Comparison of ENCODE assay signal across 10 mouse cellular contexts in the genomic region with DNA sequence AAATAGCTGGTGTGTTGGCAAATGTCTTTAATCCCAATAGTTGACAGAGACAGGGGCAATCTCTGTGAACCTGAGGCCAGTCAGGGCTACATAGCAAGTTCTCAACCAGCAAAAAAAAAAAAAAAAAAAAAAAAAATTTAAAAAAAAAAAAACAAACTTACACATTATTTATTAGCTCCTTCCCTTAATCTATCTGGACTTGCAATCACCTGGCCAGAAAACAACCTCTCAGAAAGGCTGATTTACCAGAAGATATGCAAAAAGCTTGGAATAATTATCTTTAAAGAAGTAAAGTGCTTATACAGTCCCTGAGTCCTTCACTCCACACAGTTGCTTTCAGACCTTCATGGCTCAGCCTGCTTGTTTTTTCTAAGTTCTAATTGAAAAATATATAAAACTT. TPM values are rescaled to one million over a fixed set of nuclear protein-coding genes. Genes with fewer than 3 reads are reported as not detected.
DNase-seq lines count a peak whose midpoint lies in the region; ATAC-seq and TF ChIP-seq lines count a peak whose summit lies in the region.
"Had no signal": no experiment of that assay in that cellular context is flagged by ENCODE, and none has a peak within 500 bp of the region (broad histone marks: within the 10 kb centered on the region; RNA-seq: fewer than 3 reads in every experiment).

No protein-coding gene starts in this region.

- peaks cover 5% of the 10 kb centered on the region for H3K36me3 ChIP-seq in kidney, embryonic 15.5 days
- no peaks in the 10 kb centered on the region for H3K36me3 ChIP-seq in embryonic facial prominence, embryonic 11.5 days (replicated peaks; ENCODE audit: control insufficient read depth, insufficient read depth, low read depth, low read length)
- H3K36me3 ChIP-seq in intestine, embryonic 16.5 days (ENCODE audit: control insufficient read depth, insufficient read depth, low read length) = no peaks in the 10 kb centered on the region
- H3K36me3 ChIP-seq in myocyte (ENCODE audit: control insufficient read depth, insufficient read depth) = no peaks in the 10 kb centered on the region

- H3K9ac ChIP-seq in kidney, embryonic 15.5 days = peak overlapping the region; percentile 88
- no peak overlapping the region for H3K9ac ChIP-seq in embryonic facial prominence, embryonic 11.5 days (replicated peaks; ENCODE audit: low read length)
- H3K9ac ChIP-seq in intestine, embryonic 16.5 days (ENCODE audit: low read depth, low read length) = peak overlapping the region; percentile 98

- intact Hi-C loops in left cerebral cortex, postnatal 4 days (cut with DNase I) = no loop called here

- no peak overlapping the region for H3K27ac ChIP-seq in kidney, embryonic 15.5 days
- no peak overlapping the region for H3K27ac ChIP-seq in embryonic facial prominence, embryonic 11.5 days (replicated peaks; ENCODE audit: low read depth, low read length)
- H3K27ac ChIP-seq in intestine, embryonic 16.5 days (ENCODE audit: low read length) = no peak overlapping the region

- peaks cover 29% of the 10 kb centered on the region for H3K4me1 ChIP-seq in kidney, embryonic 15.5 days
- H3K4me1 ChIP-seq in embryonic facial prominence, embryonic 11.5 days (ENCODE audit: control insufficient read depth, insufficient read depth, low read length) = no peaks in the 10 kb centered on the region
- H3K4me1 ChIP-seq in intestine, embryonic 16.5 days (ENCODE audit: control insufficient read depth, insufficient read depth, low read length) = peaks cover 16% of the 10 kb centered on the region

- no peaks in the 10 kb centered on the region for H3K9me3 ChIP-seq in kidney, embryonic 15.5 days (replicated peaks)
- no peaks in the 10 kb centered on the region for H3K9me3 ChIP-seq in embryonic facial prominence, embryonic 11.5 days (replicated peaks; ENCODE audit: control insufficient read depth, low read length)
- no peaks in the 10 kb centered on the region for H3K9me3 ChIP-seq in intestine, embryonic 16.5 days (ENCODE audit: control insufficient read depth, low read length)

- no peak for DNase-seq in kidney, postnatal 14 days
- no peak for DNase-seq in embryonic facial prominence, embryonic 11.5 days (ENCODE audit: low spot score)
- DNase-seq in adipocyte (ENCODE audit: low spot score) = no peak
- DNase-seq in ovary, adult 18-20 months (ENCODE audit: low spot score) = no peak
- no peak for DNase-seq in left cerebral cortex, postnatal 4 days
- DNase-seq: lung, adult 2 months had no signal

- ATAC-seq in kidney, embryonic 15.5 days (replicated peaks; ENCODE audit: low FRiP score) = no peak
- no peak for ATAC-seq in embryonic facial prominence, embryonic 11.5 days (replicated peaks; ENCODE audit: insufficient number of reproducible peaks, low FRiP score, low TSS enrichment, low read depth)
- no peak for ATAC-seq in intestine, embryonic 16.5 days
- ATAC-seq: Patski had no signal

- H3K4me3 ChIP-seq in kidney, embryonic 15.5 days (replicated peaks) = peak overlapping the region; percentile 84
- peak overlapping the region; percentile 70 for H3K4me3 ChIP-seq in embryonic facial prominence, embryonic 11.5 days (ENCODE audit: low read depth, low read length)
- peak overlapping the region; percentile 99 for H3K4me3 ChIP-seq in intestine, embryonic 16.5 days (ENCODE audit: low read length)
- peak overlapping the region; percentile 78 for H3K4me3 ChIP-seq in myocyte

- H3K27me3 ChIP-seq in kidney, embryonic 15.5 days = no peaks in the 10 kb centered on the region
- H3K27me3 ChIP-seq in embryonic facial prominence, embryonic 11.5 days (ENCODE audit: control insufficient read depth, insufficient read depth, low read length) = no peaks in the 10 kb centered on the region
- H3K27me3 ChIP-seq in intestine, embryonic 16.5 days (replicated peaks; ENCODE audit: control insufficient read depth, insufficient read depth, low read length) = no peaks in the 10 kb centered on the region
- H3K27me3 ChIP-seq in myocyte (ENCODE audit: control insufficient read depth, insufficient read depth, insufficient read length) = no peaks in the 10 kb centered on the region
- H3K27me3 ChIP-seq: Patski had no signal

- peak overlapping the region; percentile 74 for H3K4me2 ChIP-seq in kidney, embryonic 15.5 days
- H3K4me2 ChIP-seq in embryonic facial prominence, embryonic 11.5 days (ENCODE audit: low read depth, low read length) = peak overlapping the region; percentile 49
- H3K4me2 ChIP-seq in intestine, embryonic 16.5 days (ENCODE audit: low read depth, low read length) = peak overlapping the region; percentile 62
- H3K4me2 ChIP-seq in myocyte (ENCODE audit: low read depth) = peak overlapping the region; percentile 78

- peaks cover 91% of the 10 kb centered on the region for H3K79me2 ChIP-seq in myocyte (ENCODE audit: control insufficient read depth, insufficient read depth)

- TF ChIP-seq POLR2A in myocyte (IDR thresholded peaks at IDR 0.05; ENCODE audit: insufficient read length, low read depth) = no peak

- no peak overlapping the region for H3ac ChIP-seq in myocyte (ENCODE audit: control insufficient read depth, insufficient read length)

TF ChIP-seq in myocyte, 11 proteins besides CTCF, POLR2A, EP300 and RAD21:
- TF ChIP-seq TCF3 (IDR thresholded peaks at IDR 0.05; ENCODE audit: insufficient read length, low read depth) (no peak), MAX (IDR thresholded peaks at IDR 0.05; ENCODE audit: low read depth) (no peak), POLR2AphosphoS2 (IDR thresholded peaks at IDR 0.05; ENCODE audit: insufficient read length, low read depth) (no peak), CEBPB (IDR thresholded peaks at IDR 0.05; ENCODE audit: insufficient read depth, poor library complexity, severe bottlenecking) (no peak), USF1 (IDR thresholded peaks at IDR 0.05; ENCODE audit: low read depth) (no peak), TCF12 (IDR thresholded peaks at IDR 0.05; ENCODE audit: insufficient read depth, poor library complexity, severe bottlenecking) (no peak), REST (IDR thresholded peaks at IDR 0.05; ENCODE audit: insufficient read depth, insufficient read length) (no peak), SRF (IDR thresholded peaks at IDR 0.05; ENCODE audit: control insufficient read depth, insufficient read length, low read depth) (no peak), E2F4 (IDR thresholded peaks at IDR 0.05; ENCODE audit: insufficient read depth) (no peak), MYOD1 (IDR thresholded peaks at IDR 0.05; ENCODE audit: control insufficient read depth in 1 of 3, insufficient read length in 2 of 3, low read depth in 2 of 3) (no peak), MYOG (IDR thresholded peaks at IDR 0.05; ENCODE audit: control insufficient read depth in 1 of 3, insufficient read depth in 1 of 3, insufficient read length in 2 of 3, low read depth in 2 of 3) (no peak)

RNA-seq across cellular contexts. Expression of gene St13, which starts 1.7 kb away (rescaled TPM):
- 185 and 196 TPM in 2 replicates for polyA plus RNA-seq in kidney, embryonic 15.5 days (2015; fragmentation: Nextera tagmentation; extraction: Ambion mirVana)
- 203 and 220 TPM in 2 replicates for polyA plus RNA-seq in embryonic facial prominence, embryonic 11.5 days (2014; fragmentation: Nextera tagmentation; extraction: Ambion mirVana)
- 154 and 156 TPM in 2 replicates for polyA plus RNA-seq in intestine, embryonic 16.5 days (2015; fragmentation: Nextera tagmentation; extraction: Ambion mirVana)
- polyA plus RNA-seq in myocyte (2012; fragmentation: generic; extraction: Trizol) = 228 TPM
- 100 to 1,000 TPM; 188 to 193 TPM for total RNA-seq in left cerebral cortex, postnatal 4 days (2021)

RNA-seq across cellular contexts. Expression of gene Xpnpep3, which starts 1.7 kb away (rescaled TPM):
- polyA plus RNA-seq in kidney, embryonic 15.5 days (2015; fragmentation: Nextera tagmentation; extraction: Ambion mirVana) = 13.2 and 13.3 TPM in 2 replicates
- 5.7 and 7.6 TPM in 2 replicates for polyA plus RNA-seq in embryonic facial prominence, embryonic 11.5 days (2014; fragmentation: Nextera tagmentation; extraction: Ambion mirVana)
- polyA plus RNA-seq in intestine, embryonic 16.5 days (2015; fragmentation: Nextera tagmentation; extraction: Ambion mirVana) = 6.9 and 7.8 TPM in 2 replicates
- 6.3 TPM for polyA plus RNA-seq in myocyte (2012; fragmentation: generic; extraction: Trizol)
- 10 to 100 TPM; 11.4 to 11.7 TPM for total RNA-seq in left cerebral cortex, postnatal 4 days (2021)

RNA-seq across cellular contexts. Expression of gene Dnajb7, which starts 9.9 kb away (rescaled TPM):
- polyA plus RNA-seq in kidney, embryonic 15.5 days (2015; fragmentation: Nextera tagmentation; extraction: Ambion mirVana) = 2.1 and 2.2 TPM in 2 replicates
- 0.45 and 0.96 TPM in 2 replicates for polyA plus RNA-seq in embryonic facial prominence, embryonic 11.5 days (2014; fragmentation: Nextera tagmentation; extraction: Ambion mirVana)
- 1.2 and 1.6 TPM in 2 replicates for polyA plus RNA-seq in intestine, embryonic 16.5 days (2015; fragmentation: Nextera tagmentation; extraction: Ambion mirVana)
- 0.06 TPM for polyA plus RNA-seq in myocyte (2012; fragmentation: generic; extraction: Trizol)
- total RNA-seq in left cerebral cortex, postnatal 4 days (2021) = under 1 TPM in 1 of 2 experiments, not detected in 1; 0.28 TPM
- polyA plus RNA-seq: lung, adult 2 months; Patski had no signal

RNA-seq across cellular contexts. Expression of gene Slc25a17, which starts 37.6 kb away (rescaled TPM):
- 122 and 128 TPM in 2 replicates for polyA plus RNA-seq in kidney, embryonic 15.5 days (2015; fragmentation: Nextera tagmentation; extraction: Ambion mirVana)
- polyA plus RNA-seq in embryonic facial prominence, embryonic 11.5 days (2014; fragmentation: Nextera tagmentation; extraction: Ambion mirVana) = 119 and 125 TPM in 2 replicates
- 61.7 and 67.4 TPM in 2 replicates for polyA plus RNA-seq in intestine, embryonic 16.5 days (2015; fragmentation: Nextera tagmentation; extraction: Ambion mirVana)
- 40.9 TPM for polyA plus RNA-seq in myocyte (2012; fragmentation: generic; extraction: Trizol)
- total RNA-seq in left cerebral cortex, postnatal 4 days (2021) = 10 to 100 TPM; 71.9 to 72.3 TPM
